Mouse (Mus musculus) kidney, embryonic 14.5 days (tissue): ENCODE results near the gene Dync2h1. TPM values are rescaled to one million over a fixed set of nuclear protein-coding genes. Genes with fewer than 3 reads are reported as not detected.

Experiments
- ATAC-seq: fragments of 200-750 bp; cut with Nextera tagmentation; 2 replicates; pipeline ENCODE4 v1.8.0; 2017; ENCODE audit warnings: moderate number of reproducible peaks, mild to moderate bottlenecking, moderate TSS enrichment, moderate library complexity; ENCODE audit not compliant: low FRiP score, low TSS enrichment
- H3K27ac ChIP-seq: fragments of 300-500 bp; sonication (generic); 2 replicates; pipeline ENCODE4 v1.5.1; 2014; ENCODE audit warnings: low read depth, mild to moderate bottlenecking, low read length, moderate library complexity, mixed read lengths
- H3K27me3 ChIP-seq: fragments of 300-500 bp; sonication (generic); 2 replicates; pipeline ENCODE4 v1.6.1; 2014; ENCODE audit warnings: mild to moderate bottlenecking, low read length; ENCODE audit not compliant: control insufficient read depth, insufficient read depth
- H3K36me3 ChIP-seq: fragments of 300-500 bp; sonication (generic); 2 replicates; pipeline ENCODE4 v1.6.1; 2014; ENCODE audit warnings: low read length, mixed read lengths; ENCODE audit not compliant: control insufficient read depth, insufficient read depth
- H3K4me1 ChIP-seq: fragments of 300-500 bp; sonication (generic); 2 replicates; pipeline ENCODE4 v1.6.1; 2014; ENCODE audit warnings: low read length, mixed read lengths; ENCODE audit not compliant: control insufficient read depth, insufficient read depth
- H3K4me2 ChIP-seq: fragments of 300-500 bp; sonication (generic); replicated peaks from 2 replicates; pipeline ENCODE4 v1.6.1; 2014; ENCODE audit warnings: low read depth, mild to moderate bottlenecking, low read length
- H3K4me3 ChIP-seq: fragments of 300-500 bp; sonication (generic); 2 replicates; pipeline ENCODE4 v1.5.1; 2014; ENCODE audit warnings: mild to moderate bottlenecking, low read length
- H3K9ac ChIP-seq: fragments of 300-500 bp; sonication (generic); 2 replicates; pipeline ENCODE4 v1.6.1; 2014; ENCODE audit warnings: low read depth, mild to moderate bottlenecking, low read length, moderate library complexity
- H3K9me3 ChIP-seq: fragments of 300-500 bp; sonication (generic); 2 replicates; pipeline ENCODE4 v1.6.1; 2016; ENCODE audit warnings: low read length; ENCODE audit not compliant: control insufficient read depth
- WGBS: fragments of 180-500 bp; shearing (Covaris S2); extraction: QIAGEN DNeasy Blood & Tissue Kit; methylation state at CpG from one replicate; pipeline ENCODE4 v1.1.7; 2014; 5-methylcytosine and 5-hydroxymethylcytosine counted together
- polyA plus RNA-seq: library from polyadenylated mRNA; unstranded; fragments of >200 nt; fragmentation: Nextera tagmentation; extraction: Ambion mirVana; gene quantifications from 2 replicates; pipeline ENCODE4 v1.2.1, GENCODE M21; 2014

Dync2h1 gene
- polyA plus RNA-seq, 1 experiment from 2014 or later: 32.4 TPM

DNA sequence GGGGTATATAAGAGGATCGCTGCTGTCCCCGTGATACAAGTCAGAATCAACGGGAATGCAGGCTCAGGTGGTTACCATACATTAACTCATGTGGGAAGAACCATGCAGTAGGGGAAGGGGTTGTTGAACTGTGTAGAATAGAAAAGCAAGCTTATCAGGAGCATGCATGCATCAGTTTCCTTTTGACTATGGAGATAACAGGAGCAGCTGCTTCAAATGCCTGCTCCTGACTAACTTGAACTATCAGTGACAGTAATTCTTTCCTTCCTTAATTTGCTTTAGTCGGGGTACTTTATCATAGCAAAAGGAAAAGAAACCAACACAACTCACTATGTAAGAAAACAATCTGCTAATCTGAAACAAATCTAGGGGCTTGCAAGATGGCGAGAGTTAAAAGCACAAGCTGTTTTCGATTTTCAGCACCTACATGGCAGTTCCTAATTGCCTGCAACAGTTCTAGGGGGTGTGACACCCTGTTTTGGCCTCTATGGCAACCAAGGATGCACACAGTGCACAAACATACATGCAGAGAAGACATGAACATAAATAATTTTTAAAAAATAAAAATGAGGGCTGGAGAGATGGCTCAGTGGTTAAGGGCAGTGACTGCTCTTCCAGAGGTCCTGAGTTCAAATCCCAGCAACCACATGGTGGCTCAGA, 16.8 kb downstream of the Dync2h1 start:
- Histone ChIP-seq H3K9me3 (no peaks in the 10 kb centered on the region), H3K9ac (no peak overlapping the region), H3K4me2 (no peak overlapping the region), H3K4me1 (no peaks in the 10 kb centered on the region), H3K4me3 (no peak overlapping the region), H3K27ac (no peak overlapping the region), H3K36me3 (peaks cover 38% of the 10 kb centered on the region), H3K27me3 (no peaks in the 10 kb centered on the region)
- WGBS: 95% methylated on average over 6 of the region's 6 CpGs
- no peak for ATAC-seq

DNA sequence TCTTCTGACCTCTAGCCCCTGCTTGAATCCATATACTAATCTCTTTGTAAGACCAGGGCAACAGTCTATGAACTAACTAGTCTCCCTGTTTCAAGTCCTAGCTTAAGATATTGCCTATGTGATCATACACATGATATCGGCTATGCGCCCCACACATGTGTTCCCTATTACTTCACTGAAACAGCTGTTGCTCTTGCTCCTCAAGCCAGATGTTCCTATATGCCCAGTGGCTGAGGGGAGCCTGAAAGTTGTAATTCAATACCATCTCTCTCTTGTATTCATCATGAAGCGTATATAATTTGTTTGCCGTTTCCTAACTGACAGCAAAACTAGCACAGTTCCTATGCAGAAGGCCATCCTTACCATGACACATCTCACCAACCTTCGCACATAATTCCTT, 23.6 kb downstream of the Dync2h1 start:
- no peak overlapping the region for H3K4me2 ChIP-seq
- 93% methylated on average over 5 of the region's 5 CpGs for WGBS
- H3K4me1 ChIP-seq: no peaks in the 10 kb centered on the region
- ATAC-seq: no peak
- H3K4me3 ChIP-seq: no peak overlapping the region
- H3K9me3 ChIP-seq: no peaks in the 10 kb centered on the region
- H3K9ac ChIP-seq: no peak overlapping the region
- no peaks in the 10 kb centered on the region for H3K27me3 ChIP-seq
- no peak overlapping the region for H3K27ac ChIP-seq
- peaks cover 48% of the 10 kb centered on the region for H3K36me3 ChIP-seq

DNA sequence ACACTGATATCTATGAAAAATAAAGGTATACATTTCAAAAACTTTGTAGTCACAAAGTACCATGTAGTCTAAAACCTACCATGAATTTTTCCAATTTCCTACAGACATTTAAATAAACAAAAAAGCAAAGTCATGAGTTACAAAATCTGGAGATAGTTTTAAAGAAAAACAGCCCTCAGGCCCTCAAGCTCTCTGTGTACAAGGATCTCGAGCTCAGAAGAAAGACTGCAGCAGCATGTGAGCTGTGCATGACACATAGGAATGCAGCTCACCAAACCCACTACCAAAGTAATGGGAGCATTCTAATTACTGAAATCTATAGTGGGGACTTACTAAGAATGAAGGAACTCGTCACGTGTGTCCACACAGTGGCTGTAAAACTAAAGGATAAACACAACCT, 24.5 kb downstream of the Dync2h1 start:
- ATAC-seq: no peak
- Histone ChIP-seq H3K4me1 (no peaks in the 10 kb centered on the region), H3K4me2 (no peak overlapping the region), H3K27me3 (no peaks in the 10 kb centered on the region), H3K27ac (no peak overlapping the region), H3K36me3 (peaks cover 51% of the 10 kb centered on the region), H3K4me3 (no peak overlapping the region), H3K9ac (no peak overlapping the region), H3K9me3 (no peaks in the 10 kb centered on the region)
- 76% methylated on average over 3 of the region's 3 CpGs for WGBS

DNA sequence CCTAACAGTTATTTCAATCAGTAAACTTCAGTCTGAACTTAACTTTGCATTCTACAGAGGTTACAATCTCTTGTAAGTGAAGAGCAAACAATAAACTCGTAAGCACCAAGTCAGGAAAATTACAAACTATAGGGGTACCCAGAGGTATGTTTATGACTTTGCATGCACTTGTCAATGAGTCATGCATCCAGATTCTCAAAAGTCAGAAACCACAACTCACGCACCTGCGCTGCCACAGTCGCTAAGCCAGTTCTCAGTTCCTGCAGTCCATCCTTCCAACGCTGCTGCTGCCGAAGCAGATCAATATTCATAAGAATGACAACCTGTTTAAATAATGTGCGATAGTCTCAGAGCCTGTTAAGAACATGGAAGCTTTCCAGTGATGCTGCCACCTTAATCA, 25.6 kb downstream of the Dync2h1 start:
- Histone ChIP-seq H3K36me3 (peaks cover 47% of the 10 kb centered on the region), H3K4me2 (no peak overlapping the region), H3K4me3 (no peak overlapping the region), H3K4me1 (no peaks in the 10 kb centered on the region), H3K9me3 (no peaks in the 10 kb centered on the region), H3K9ac (no peak overlapping the region), H3K27me3 (no peaks in the 10 kb centered on the region), H3K27ac (no peak overlapping the region)
- 93% methylated on average over 7 of the region's 7 CpGs for WGBS
- no peak for ATAC-seq

DNA sequence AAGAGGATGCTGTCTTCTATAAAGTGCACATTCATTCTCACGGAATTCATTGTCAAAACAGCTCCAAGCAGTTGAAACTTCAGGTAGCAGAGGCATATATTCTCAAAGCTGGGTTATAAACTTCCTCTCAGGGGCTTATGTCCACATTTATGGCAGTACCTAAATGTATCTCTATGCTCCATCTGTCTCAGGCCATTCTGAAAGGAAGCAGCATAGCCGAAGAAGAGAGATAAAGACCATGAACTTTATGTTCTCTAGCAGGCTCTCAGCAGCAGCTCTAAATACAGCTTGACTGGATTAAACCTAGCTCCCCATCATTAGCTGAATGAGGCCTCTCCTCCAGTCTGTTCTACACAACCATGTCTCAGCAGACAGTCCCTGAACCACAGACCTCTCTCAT, 29.9 kb downstream of the Dync2h1 start:
- Histone ChIP-seq H3K4me3 (no peak overlapping the region), H3K4me1 (no peaks in the 10 kb centered on the region), H3K4me2 (no peak overlapping the region), H3K9ac (no peak overlapping the region), H3K27ac (no peak overlapping the region), H3K27me3 (no peaks in the 10 kb centered on the region), H3K36me3 (peaks cover 31% of the 10 kb centered on the region), H3K9me3 (no peaks in the 10 kb centered on the region)
- no peak for ATAC-seq
- 90% methylated on average over 2 of the region's 2 CpGs for WGBS

DNA sequence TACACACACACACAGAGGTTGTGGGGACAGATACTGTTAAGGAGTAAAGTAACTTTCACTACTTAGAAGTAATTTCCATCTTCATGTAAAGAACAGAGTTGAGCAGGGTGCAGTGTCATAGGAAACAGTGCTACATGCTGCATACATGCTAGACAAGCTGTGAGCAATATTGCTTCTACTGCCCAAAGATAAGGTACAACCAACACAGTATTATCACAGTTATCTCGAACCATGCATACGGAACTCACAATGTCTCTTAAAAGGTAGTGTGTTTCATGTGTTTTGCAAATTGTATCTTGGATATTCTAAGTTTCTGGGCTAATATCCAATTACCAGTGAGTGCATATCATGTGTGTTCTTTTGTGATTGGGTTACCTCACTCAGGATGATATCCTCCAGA, 61.4 kb downstream of the Dync2h1 start:
- Histone ChIP-seq H3K9me3 (no peaks in the 10 kb centered on the region), H3K9ac (no peak overlapping the region), H3K27me3 (no peaks in the 10 kb centered on the region), H3K27ac (no peak overlapping the region), H3K36me3 (peaks cover 18% of the 10 kb centered on the region; the same call in 1 of the 2 replicates), H3K4me1 (no peaks in the 10 kb centered on the region), H3K4me3 (no peak overlapping the region), H3K4me2 (no peak overlapping the region)
- no peak for ATAC-seq
- 96% methylated on average over 2 of the region's 2 CpGs for WGBS

DNA sequence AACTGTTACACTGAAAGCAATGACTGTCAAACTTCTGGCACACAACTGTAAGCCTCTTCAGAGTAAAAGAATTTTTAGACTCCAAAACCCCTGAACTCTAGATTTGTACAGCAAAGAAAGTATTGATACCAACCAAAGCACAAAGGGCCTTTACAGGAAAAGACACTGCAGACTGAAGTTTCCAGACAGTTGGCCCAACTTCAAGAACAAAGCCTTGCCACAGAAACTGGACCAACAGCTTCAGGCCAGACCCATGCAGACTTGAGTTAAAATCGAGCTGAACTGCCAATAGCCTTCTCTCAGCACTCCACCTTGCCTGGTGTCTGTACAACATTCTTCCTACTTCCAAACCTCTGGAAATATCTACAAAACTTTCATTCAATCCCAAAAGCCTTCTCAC, 74.1 kb downstream of the Dync2h1 start:
- Histone ChIP-seq H3K4me2 (no peak overlapping the region), H3K9me3 (no peaks in the 10 kb centered on the region), H3K27ac (no peak overlapping the region), H3K4me3 (no peak overlapping the region), H3K27me3 (no peaks in the 10 kb centered on the region), H3K4me1 (no peaks in the 10 kb centered on the region), H3K9ac (no peak overlapping the region), H3K36me3 (peaks cover 15% of the 10 kb centered on the region; the same call in 1 of the 2 replicates)
- no peak for ATAC-seq
- 86% methylated on average over 1 of the region's 1 CpGs for WGBS

DNA sequence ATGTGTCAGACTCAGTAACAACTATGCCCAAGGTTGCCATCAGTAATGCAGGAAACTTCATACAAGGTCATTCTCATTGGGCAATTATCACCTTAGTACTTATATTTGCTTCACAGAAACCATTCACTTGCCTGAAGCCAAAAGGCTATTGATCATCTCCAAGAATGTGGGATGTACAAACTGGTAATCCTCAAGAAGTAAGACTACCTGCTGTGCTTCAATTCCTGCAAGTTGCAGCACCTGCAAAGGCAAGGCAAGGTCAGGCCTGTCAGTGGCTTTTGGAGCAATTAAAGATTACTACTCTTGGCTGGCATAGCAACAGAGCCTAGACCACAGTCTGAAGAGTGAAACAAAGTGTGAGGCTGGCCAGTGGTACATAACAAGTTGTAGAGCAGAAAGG, 82.9 kb downstream of the Dync2h1 start:
- no peak overlapping the region for H3K4me2 ChIP-seq
- H3K27ac ChIP-seq: no peak overlapping the region
- ATAC-seq: no peak
- H3K4me3 ChIP-seq: no peak overlapping the region
- H3K36me3 ChIP-seq: peaks cover 6% of the 10 kb centered on the region; the same call in 1 of the 2 replicates
- no peak overlapping the region for H3K9ac ChIP-seq
- H3K27me3 ChIP-seq: no peaks in the 10 kb centered on the region
- no peaks in the 10 kb centered on the region for H3K9me3 ChIP-seq
- H3K4me1 ChIP-seq: no peaks in the 10 kb centered on the region

DNA sequence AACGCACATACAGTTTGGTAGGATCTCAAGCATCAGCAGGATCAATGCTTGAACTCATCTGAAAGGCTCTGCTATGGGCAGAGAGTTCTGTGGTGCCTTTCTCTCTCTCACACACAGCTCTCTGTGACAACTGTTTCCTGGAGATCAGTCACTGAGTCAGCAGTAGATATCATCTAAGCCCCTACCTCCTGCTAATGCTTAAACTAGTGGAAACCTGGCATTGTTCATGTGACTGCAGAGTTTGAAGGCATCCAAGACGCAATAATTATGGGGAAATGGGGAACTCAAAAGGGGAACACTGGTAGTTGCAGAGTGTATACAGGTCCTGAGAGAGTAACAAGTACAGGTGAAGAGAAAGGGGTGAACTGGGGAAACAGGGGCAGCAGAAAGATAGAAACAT, 109.6 kb downstream of the Dync2h1 start:
- Histone ChIP-seq H3K36me3 (peaks cover 17% of the 10 kb centered on the region; the same call in 1 of the 2 replicates), H3K9ac (no peak overlapping the region), H3K4me3 (no peak overlapping the region), H3K27ac (no peak overlapping the region), H3K9me3 (no peaks in the 10 kb centered on the region), H3K4me1 (no peaks in the 10 kb centered on the region), H3K27me3 (no peaks in the 10 kb centered on the region), H3K4me2 (no peak overlapping the region)
- 90% methylated on average over 2 of the region's 2 CpGs for WGBS
- ATAC-seq: no peak
